Mouse (Mus musculus) intestine, postnatal 0 days (tissue): ENCODE data around the gene Fcor. TPM values are rescaled to one million over a fixed set of nuclear protein-coding genes. Genes with fewer than 3 reads are reported as not detected.

Experiments
- ATAC-seq: fragments of 200-750 bp; cut with Nextera tagmentation; 2 replicates; pipeline ENCODE4 v1.8.0; 2017; ENCODE audit warnings: mild to moderate bottlenecking, moderate TSS enrichment, moderate library complexity
- H3K27ac ChIP-seq: fragments of 300-500 bp; sonication (generic); 2 replicates; pipeline ENCODE4 v1.5.1; 2014; ENCODE audit warnings: mild to moderate bottlenecking, low read depth, low read length, moderate library complexity
- H3K27me3 ChIP-seq: fragments of 300-500 bp; sonication (generic); replicated peaks from 2 replicates; pipeline ENCODE4 v1.6.1; 2014; ENCODE audit warnings: low read length, mixed read lengths; ENCODE audit not compliant: control insufficient read depth, insufficient read depth
- H3K36me3 ChIP-seq: fragments of 300-500 bp; sonication (generic); 2 replicates; pipeline ENCODE4 v1.6.1; 2014; ENCODE audit warnings: mild to moderate bottlenecking, moderate library complexity; ENCODE audit not compliant: control insufficient read depth, insufficient read depth
- H3K4me1 ChIP-seq: fragments of 300-500 bp; sonication (generic); replicated peaks from 2 replicates; pipeline ENCODE4 v1.6.1; 2014; ENCODE audit warnings: antibody characterized with exemption, low read length, mixed read lengths; ENCODE audit not compliant: control insufficient read depth, insufficient read depth
- H3K4me2 ChIP-seq: fragments of 300-500 bp; sonication (generic); replicated peaks from 2 replicates; pipeline ENCODE4 v1.6.1; 2014; ENCODE audit warnings: low read depth, mild to moderate bottlenecking, moderate library complexity
- H3K4me3 ChIP-seq: fragments of 300-500 bp; sonication (generic); 2 replicates; pipeline ENCODE4 v1.5.1; 2014; ENCODE audit warnings: low read depth, low read length
- H3K9ac ChIP-seq: fragments of 300-500 bp; sonication (generic); 2 replicates; pipeline ENCODE4 v1.6.1; 2014; ENCODE audit warnings: mild to moderate bottlenecking, low read depth, low read length
- H3K9me3 ChIP-seq: fragments of 300-500 bp; sonication (generic); 2 replicates; pipeline ENCODE4 v1.6.1; 2016; ENCODE audit warnings: mixed run types; ENCODE audit not compliant: control insufficient read depth
- CTCF ChIP-seq: sonication (generic); IDR thresholded peaks from 2 replicates; pipeline ENCODE4 v1.5.1; 2016; ENCODE audit warnings: low read depth, mild to moderate bottlenecking, control low read depth, antibody characterized with exemption, moderate library complexity
- WGBS: fragments of 180-500 bp; shearing (Covaris S2); extraction: QIAGEN DNeasy Blood & Tissue Kit; methylation state at CpG from one replicate; pipeline ENCODE4 v1.1.7; 2014; 5-methylcytosine and 5-hydroxymethylcytosine counted together
- polyA plus RNA-seq: library from polyadenylated mRNA; unstranded; fragments of >200 nt; fragmentation: Nextera tagmentation; extraction: Ambion mirVana; gene quantifications from 2 replicates; pipeline ENCODE4 v1.2.1, GENCODE M21; 2015

The Fcor gene
- polyA plus RNA-seq, 1 experiment from 2014 or later: 2.8 TPM

DNA sequence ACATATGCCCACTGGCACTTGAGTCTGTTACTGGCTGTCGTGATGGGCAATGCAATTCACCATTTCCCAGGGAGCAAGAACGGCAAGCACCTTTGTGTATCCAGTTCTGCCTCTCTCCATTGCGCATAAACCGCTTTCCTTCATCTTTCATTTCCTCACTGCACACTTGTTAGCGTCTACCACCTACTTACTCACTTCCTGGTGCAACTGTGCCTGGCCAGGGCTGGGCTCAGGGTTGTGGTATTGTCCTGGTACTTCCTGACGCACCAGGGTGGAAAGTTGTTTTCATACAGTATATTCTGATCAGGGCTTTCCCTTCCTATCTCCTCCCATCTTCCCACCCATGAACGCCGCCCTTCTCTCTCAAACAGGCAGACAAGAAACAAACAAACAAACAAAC, 11.3 kb downstream of the Fcor start:
- Histone ChIP-seq H3K4me3 (no peak overlapping the region), H3K27ac (no peak overlapping the region), H3K9ac (no peak overlapping the region), H3K4me1 (no peaks in the 10 kb centered on the region), H3K9me3 (no peaks in the 10 kb centered on the region), H3K36me3 (no peaks in the 10 kb centered on the region), H3K27me3 (0 out of 2 replicates have a peak, but pooled peaks cover under 1% of the 10 kb centered on the region), H3K4me2 (no peak overlapping the region)
- WGBS: 72% methylated on average over 8 of the region's 8 CpGs
- no peak for TF ChIP-seq CTCF
- ATAC-seq: no peak

- Histone ChIP-seq H3K4me3 (no peak overlapping the region), H3K4me2 (no peak overlapping the region), H3K27me3 (0 out of 2 replicates have a peak, but pooled peaks cover 4% of the 10 kb centered on the region), H3K4me1 (no peaks in the 10 kb centered on the region), H3K9ac (no peak overlapping the region), H3K9me3 (no peaks in the 10 kb centered on the region), H3K36me3 (no peaks in the 10 kb centered on the region), H3K27ac (no peak overlapping the region)
- WGBS: 26% methylated on average over 7 of the region's 7 CpGs
- TF ChIP-seq CTCF: no peak
- ATAC-seq: no peak
These were observed 15.3 kb downstream of the Fcor start for GRCm38 (mm10) chr8:3656725-3657381.

DNA sequence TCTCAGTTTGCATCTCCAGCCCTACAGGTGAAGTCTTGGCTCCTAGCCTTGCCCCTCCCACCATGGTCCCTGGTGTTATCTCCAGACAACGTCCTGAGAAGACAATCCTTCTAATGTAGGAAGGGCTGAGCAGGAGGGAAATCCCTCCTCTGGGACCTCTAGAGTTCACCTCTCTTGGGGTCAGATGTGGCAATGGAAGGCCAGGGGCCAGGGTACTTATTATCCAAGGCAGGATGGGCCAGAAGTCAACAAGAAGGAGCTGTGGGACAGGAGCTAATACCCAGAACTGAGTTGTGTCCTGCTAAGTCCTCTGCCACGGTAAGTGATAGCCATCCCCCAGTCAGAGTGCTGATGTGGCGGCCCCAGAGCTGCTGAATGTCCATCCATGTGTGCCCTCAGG, 16.6 kb downstream of the Fcor start, which contains the start of gene Retn:
TSS of gene Retn (plus strand) at position 245 of the 400 bp plus-strand sequence.
- ATAC-seq: no peak
- 66% methylated on average over 3 of the region's 3 CpGs for WGBS
- H3K27ac ChIP-seq: no peak within 1 kb of the TSS
- TF ChIP-seq CTCF: no peak
- H3K4me2 ChIP-seq: no peak within 1 kb of the TSS
- H3K27me3 ChIP-seq: 0 out of 2 replicates have a peak, but pooled peaks cover 4% of the 10 kb centered on the region
- no peaks in the 10 kb centered on the region for H3K9me3 ChIP-seq
- H3K36me3 ChIP-seq: no peaks in the 10 kb centered on the region
- no peaks in the 10 kb centered on the region for H3K4me1 ChIP-seq
- no peak within 1 kb of the TSS for H3K4me3 ChIP-seq
- no peak within 1 kb of the TSS for H3K9ac ChIP-seq

DNA sequence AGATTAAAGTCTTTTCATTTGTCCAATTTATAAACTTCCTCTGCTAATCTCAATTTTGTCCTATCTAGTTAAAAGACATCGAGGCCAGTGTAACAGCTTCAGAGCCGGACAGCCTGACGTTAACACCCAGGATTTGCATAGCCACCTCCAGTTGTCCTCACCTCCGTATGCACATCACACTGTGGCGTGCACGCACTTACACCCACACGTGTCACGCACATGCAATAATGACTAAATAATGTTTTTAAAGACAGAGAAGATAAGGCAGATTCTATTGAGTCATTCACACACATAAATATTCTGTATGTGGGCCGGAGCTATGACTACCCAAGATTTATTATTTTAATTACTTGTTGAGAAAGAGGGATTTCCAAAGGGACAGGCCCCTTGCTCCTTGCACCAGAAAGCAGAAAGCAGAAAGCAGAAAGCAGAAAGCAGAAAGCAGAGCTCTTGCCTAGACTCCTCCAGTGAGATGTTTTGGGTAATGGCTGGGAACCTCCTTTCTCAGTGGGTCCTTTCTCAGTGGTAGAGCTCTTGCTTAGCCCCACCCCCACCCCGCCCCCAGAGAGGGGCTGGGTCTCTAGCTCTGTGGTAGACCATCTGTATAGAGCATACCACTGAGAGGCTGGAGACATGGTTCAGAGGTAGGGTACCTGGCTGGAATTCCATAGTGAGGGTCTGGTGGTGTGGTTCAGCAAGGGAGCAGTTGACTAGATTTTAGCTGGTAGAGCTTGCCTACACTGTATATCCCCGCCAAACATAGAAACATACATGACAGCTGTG, 17.2 kb downstream of the Fcor start:
- Histone ChIP-seq H3K27me3 (0 out of 2 replicates have a peak, but pooled peaks cover 4% of the 10 kb centered on the region), H3K27ac (no peak overlapping the region), H3K4me1 (no peaks in the 10 kb centered on the region), H3K9ac (no peak overlapping the region), H3K4me2 (no peak overlapping the region), H3K4me3 (no peak overlapping the region), H3K9me3 (no peaks in the 10 kb centered on the region), H3K36me3 (no peaks in the 10 kb centered on the region)
- TF ChIP-seq CTCF: no peak
- ATAC-seq: no peak
- 65% methylated on average over 11 of the region's 11 CpGs for WGBS

DNA sequence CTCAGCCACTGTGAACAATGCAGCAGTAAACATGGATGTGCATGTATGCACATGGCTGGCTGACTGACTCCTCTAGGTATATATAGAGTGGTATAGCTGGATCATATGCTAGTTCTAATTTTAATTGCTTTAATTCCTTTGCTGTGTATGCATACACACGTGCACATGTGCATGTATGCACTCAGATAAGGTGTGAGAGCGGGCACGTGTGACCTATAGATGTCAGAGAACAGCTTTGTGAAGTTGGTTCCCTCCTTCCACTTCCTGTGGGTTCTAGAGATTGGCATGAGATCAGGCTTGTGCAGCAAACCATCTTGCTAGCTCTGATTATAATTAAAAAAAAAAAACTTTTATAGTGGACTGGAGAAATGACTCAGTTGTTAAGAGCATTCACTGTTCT, 19.3 kb downstream of the Fcor start:
- H3K4me3 ChIP-seq: no peak overlapping the region
- no peak overlapping the region for H3K9ac ChIP-seq
- H3K4me1 ChIP-seq: no peaks in the 10 kb centered on the region
- WGBS: 61% methylated on average over 3 of the region's 3 CpGs
- no peaks in the 10 kb centered on the region for H3K36me3 ChIP-seq
- TF ChIP-seq CTCF: no peak
- H3K4me2 ChIP-seq: no peak overlapping the region
- H3K27me3 ChIP-seq: 0 out of 2 replicates have a peak, but pooled peaks cover 4% of the 10 kb centered on the region
- no peak for ATAC-seq
- H3K9me3 ChIP-seq: no peaks in the 10 kb centered on the region
- H3K27ac ChIP-seq: no peak overlapping the region

DNA sequence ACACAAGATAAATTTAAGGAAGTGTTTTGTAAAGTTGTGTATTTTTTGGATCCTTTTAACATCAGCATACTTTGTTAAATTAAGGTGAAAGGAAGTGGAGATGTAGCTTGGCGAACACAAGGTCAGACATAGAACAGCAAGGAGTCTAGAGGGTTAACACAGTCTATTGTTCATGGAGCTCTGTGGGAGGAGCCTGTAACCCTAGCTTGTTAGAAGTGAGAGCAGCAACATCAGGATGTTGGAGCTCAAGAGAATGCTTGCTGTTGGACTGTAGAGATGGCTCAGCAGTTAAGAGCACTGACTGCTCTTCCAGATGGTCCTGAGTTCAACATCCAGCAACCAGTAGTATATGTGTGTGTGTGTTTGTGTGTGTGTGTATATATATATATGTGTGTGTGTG, 23.2 kb downstream of the Fcor start:
- Histone ChIP-seq H3K4me3 (no peak overlapping the region), H3K4me2 (no peak overlapping the region), H3K9me3 (no peaks in the 10 kb centered on the region), H3K27me3 (no peaks in the 10 kb centered on the region), H3K36me3 (no peaks in the 10 kb centered on the region), H3K27ac (no peak overlapping the region), H3K4me1 (no peaks in the 10 kb centered on the region; the same call in 1 of the 2 replicates), H3K9ac (no peak overlapping the region)
- TF ChIP-seq CTCF: no peak
- WGBS: 65% methylated on average over 1 of the region's 1 CpGs
- no peak for ATAC-seq
